Mouse (Mus musculus): ENCODE measurements around the gene Clptm1. TPM values are rescaled to one million over a fixed set of nuclear protein-coding genes. Genes with fewer than 3 reads are reported as not detected.

Gene Clptm1
- total and polyA plus RNA-seq, 2 experiments from 2014 or later = 71.5 to 97.9 TPM

GRCm38 (mm10) chr7:19695213-19695594, 30.4 kb upstream of the Clptm1 start:
- Histone ChIP-seq H3K9me3 (replicated peaks; ENCODE audit: control insufficient read depth, low read length) (no peaks in the 10 kb centered on the region), H3K4me3 (ENCODE audit: low read depth, low read length) (no peak overlapping the region), H3K4me2 (ENCODE audit: low read depth, low read length) (no peak overlapping the region), H3K9ac (replicated peaks; ENCODE audit: low read depth, low read length) (no peak overlapping the region), H3K36me3 (replicated peaks; ENCODE audit: control insufficient read depth, insufficient read depth, low read length) (peaks cover 6% of the 10 kb centered on the region; the same call in 1 of the 2 replicates), H3K27me3 (ENCODE audit: control insufficient read depth, insufficient read depth, low read length) (no peaks in the 10 kb centered on the region), H3K4me1 (ENCODE audit: control insufficient read depth, insufficient read depth) (peaks cover 41% of the 10 kb centered on the region), H3K27ac (ENCODE audit: low read depth) (peak overlapping the region; percentile 63)
- TF ChIP-seq EP300 (IDR thresholded peaks at IDR 0.05; ENCODE audit: low read depth) = no peak
- DNase-seq (ENCODE audit: low spot score) = no peak
- 16% methylated on average over 8 of the region's 8 CpGs for WGBS
- no peak for ATAC-seq (ENCODE audit: insufficient read depth, low read depth)

DNA sequence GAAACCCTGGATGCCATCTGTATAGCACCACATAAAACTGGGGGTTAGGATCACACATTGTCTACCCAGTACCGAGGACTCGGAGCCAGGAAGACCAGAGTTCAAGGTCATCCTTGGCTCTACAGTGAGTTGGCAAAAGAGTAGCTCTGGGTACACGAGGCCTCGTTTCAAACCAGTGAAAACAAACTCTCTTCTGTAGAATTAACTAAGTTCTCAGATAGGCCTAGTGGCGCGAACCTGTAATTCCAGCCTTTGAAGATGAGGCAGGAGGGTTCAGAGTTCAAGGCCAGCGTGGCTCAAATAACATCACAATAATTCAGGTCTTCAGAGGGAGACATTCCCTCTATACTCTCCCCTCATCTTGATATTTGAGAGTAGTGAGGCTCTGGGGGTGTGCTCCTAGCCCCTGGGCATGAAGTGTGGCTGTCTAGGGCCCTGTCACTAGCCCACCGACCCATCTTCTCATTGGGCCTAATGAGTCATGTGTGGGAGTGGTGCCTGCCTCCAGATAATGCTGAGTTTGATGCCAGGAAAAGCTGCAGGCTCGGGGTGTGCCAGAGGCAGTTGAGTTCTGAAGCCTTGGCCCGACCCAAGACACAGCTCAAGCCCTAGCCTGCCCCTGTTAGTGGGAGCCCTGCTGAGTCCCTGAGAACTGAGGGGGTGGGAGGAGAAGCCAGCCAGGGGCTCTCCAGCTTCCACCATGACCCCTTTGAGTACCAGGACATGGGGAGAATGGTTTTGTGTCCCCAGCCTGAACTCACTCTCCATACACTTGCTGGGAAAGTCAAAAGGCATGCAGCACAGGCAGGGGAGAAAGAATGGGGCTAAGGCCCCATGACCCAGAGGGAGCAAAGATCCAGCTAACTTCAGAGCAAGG, 29.7 kb upstream of the Clptm1 start:
- no peak overlapping the region for H3K4me3 ChIP-seq (ENCODE audit: low read depth, low read length)
- WGBS = 64% methylated on average over 10 of the region's 10 CpGs
- DNase-seq (ENCODE audit: low spot score) = no peak

DNA sequence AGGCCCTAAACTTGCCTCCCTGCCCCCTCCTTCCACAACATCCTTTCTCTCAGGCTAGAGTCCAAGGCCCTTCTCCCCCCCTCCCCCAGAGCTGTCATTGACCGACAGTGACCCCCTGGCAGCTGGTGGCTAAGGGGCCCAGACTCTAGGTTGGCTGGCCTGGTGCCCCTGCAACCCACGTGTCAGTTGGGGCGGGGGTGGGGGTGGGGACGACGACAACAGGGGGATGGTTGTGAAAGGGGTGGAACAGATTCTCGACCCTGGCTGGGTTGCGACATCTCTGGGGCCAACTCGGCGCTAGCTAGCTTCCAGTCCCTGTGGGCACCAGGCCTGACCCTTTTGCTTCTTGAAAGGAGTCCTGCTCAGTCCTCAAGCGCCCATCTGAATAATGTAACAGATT, 28.6 kb upstream of the Clptm1 start:
- Histone ChIP-seq H3K27me3 (ENCODE audit: control insufficient read depth, insufficient read depth, low read length) (no peaks in the 10 kb centered on the region), H3K4me1 (ENCODE audit: control insufficient read depth, insufficient read depth) (peaks cover 24% of the 10 kb centered on the region), H3K9ac (replicated peaks; ENCODE audit: low read depth, low read length) (no peak overlapping the region; the same call in 1 of the 2 replicates), H3K9me3 (replicated peaks; ENCODE audit: control insufficient read depth, low read length) (no peaks in the 10 kb centered on the region), H3K36me3 (replicated peaks; ENCODE audit: control insufficient read depth, insufficient read depth, low read length) (peaks cover 6% of the 10 kb centered on the region; the same call in 1 of the 2 replicates), H3K4me3 (ENCODE audit: low read depth, low read length) (no peak overlapping the region), H3K4me2 (ENCODE audit: low read depth, low read length) (no peak overlapping the region), H3K27ac (ENCODE audit: low read depth) (peak overlapping the region; percentile 63)
- DNase-seq (ENCODE audit: low spot score) (peak; percentile 51), ATAC-seq (ENCODE audit: insufficient read depth, low read depth) (peak; percentile 58)
- 24% methylated on average over 10 of the region's 10 CpGs for WGBS
- TF ChIP-seq CTCF (IDR thresholded peaks at IDR 0.05; ENCODE audit: low read depth) (no peak), EP300 (IDR thresholded peaks at IDR 0.05; ENCODE audit: low read depth) (no peak)

More for the DNA sequence above, 29.7 kb upstream of the Clptm1 start:
- Histone ChIP-seq H3K36me3 (replicated peaks; ENCODE audit: control insufficient read depth, insufficient read depth, low read length) (peaks cover 6% of the 10 kb centered on the region; the same call in 1 of the 2 replicates), H3K9me3 (replicated peaks; ENCODE audit: control insufficient read depth, low read length) (no peaks in the 10 kb centered on the region), H3K27ac (ENCODE audit: low read depth) (peak overlapping the region; percentile 63), H3K4me2 (ENCODE audit: low read depth, low read length) (no peak overlapping the region), H3K27me3 (ENCODE audit: control insufficient read depth, insufficient read depth, low read length) (no peaks in the 10 kb centered on the region), H3K4me1 (ENCODE audit: control insufficient read depth, insufficient read depth) (peaks cover 36% of the 10 kb centered on the region), H3K9ac (replicated peaks; ENCODE audit: low read depth, low read length) (no peak overlapping the region)
- TF ChIP-seq CTCF (IDR thresholded peaks at IDR 0.05; ENCODE audit: low read depth) (no peak), EP300 (IDR thresholded peaks at IDR 0.05; ENCODE audit: low read depth) (no peak)
- no peak for ATAC-seq (ENCODE audit: insufficient read depth, low read depth)

DNA sequence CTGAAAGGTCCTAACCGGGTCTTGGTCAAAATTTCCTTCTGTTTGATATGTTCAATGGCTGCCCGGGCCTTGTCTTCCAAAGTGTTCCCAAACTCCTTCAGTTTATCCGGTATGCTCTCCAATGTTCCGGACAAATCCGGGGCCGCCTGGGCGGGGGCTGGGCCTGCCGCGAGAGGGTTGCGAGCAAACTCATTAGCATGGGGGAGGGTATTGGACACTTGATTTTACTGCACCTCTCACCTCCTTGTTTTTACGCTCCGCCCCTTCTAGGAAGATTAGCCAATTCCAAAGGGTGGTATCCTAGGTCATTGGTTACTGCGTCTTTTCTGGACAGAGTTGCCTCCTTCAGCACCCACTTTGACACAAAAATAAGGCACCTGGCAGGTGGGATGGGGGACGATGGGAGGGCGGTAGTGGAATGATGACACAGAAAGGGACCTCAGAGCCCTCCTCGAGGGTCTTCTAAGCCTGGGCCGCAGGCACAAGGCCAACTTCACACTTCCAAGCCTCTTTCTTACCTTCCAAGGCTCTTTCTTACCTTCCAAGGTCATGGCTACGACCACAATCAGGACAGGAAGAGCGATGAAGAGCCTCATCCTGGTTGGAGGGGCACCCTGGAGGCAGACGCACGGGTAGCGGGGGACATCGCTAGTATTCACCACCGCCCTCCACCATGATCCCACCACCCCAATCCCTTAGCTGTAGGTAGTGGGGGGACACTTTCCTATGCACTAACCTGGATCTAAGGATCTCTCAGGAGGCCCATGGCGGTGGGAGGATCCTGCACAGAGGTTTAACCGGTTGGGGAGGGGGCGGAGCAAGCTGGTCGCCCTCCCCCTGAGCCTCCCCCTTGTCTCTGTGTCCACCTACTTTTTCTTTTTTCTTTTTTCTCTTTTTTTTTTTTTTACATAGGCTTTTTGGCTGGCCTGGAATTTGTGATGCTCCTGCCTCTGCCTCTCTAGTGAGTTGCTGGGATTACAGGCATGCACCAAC, 27.3 kb upstream of the Clptm1 start, which contains the start of gene Apoc1:
Gene Apoc1, minus strand, starts transcription at position 788 of the 993 bp plus-strand sequence.
- Histone ChIP-seq H3K4me1 (ENCODE audit: control insufficient read depth, insufficient read depth) (peaks cover 18% of the 10 kb centered on the region), H3K4me2 (ENCODE audit: low read depth, low read length) (no peak within 1 kb of the TSS), H3K36me3 (replicated peaks; ENCODE audit: control insufficient read depth, insufficient read depth, low read length) (peaks cover 6% of the 10 kb centered on the region; the same call in 1 of the 2 replicates), H3K9me3 (replicated peaks; ENCODE audit: control insufficient read depth, low read length) (no peaks in the 10 kb centered on the region), H3K9ac (replicated peaks; ENCODE audit: low read depth, low read length) (no peak within 1 kb of the TSS; the same call in 1 of the 2 replicates), H3K4me3 (ENCODE audit: low read depth, low read length) (no peak within 1 kb of the TSS), H3K27ac (ENCODE audit: low read depth) (peak within 1 kb of the TSS; percentile 63), H3K27me3 (ENCODE audit: control insufficient read depth, insufficient read depth, low read length) (no peaks in the 10 kb centered on the region)
- TF ChIP-seq EP300 (IDR thresholded peaks at IDR 0.05; ENCODE audit: low read depth) (no peak), CTCF (IDR thresholded peaks at IDR 0.05; ENCODE audit: low read depth) (no peak)
- ATAC-seq (ENCODE audit: insufficient read depth, low read depth) = no peak
- 56% methylated on average over 28 of the region's 28 CpGs for WGBS
- DNase-seq (ENCODE audit: low spot score) = no peak

GRCm38 (mm10) chr7:19691434-19691833, 26.6 kb upstream of the Clptm1 start:
- DNase-seq (ENCODE audit: low spot score) (no peak), ATAC-seq (ENCODE audit: insufficient read depth, low read depth) (no peak)
- H3K4me1 ChIP-seq (ENCODE audit: control insufficient read depth, insufficient read depth) = peaks cover 18% of the 10 kb centered on the region
- no peaks in the 10 kb centered on the region for H3K9me3 ChIP-seq (replicated peaks; ENCODE audit: control insufficient read depth, low read length)
- H3K36me3 ChIP-seq (replicated peaks; ENCODE audit: control insufficient read depth, insufficient read depth, low read length) = peaks cover 2% of the 10 kb centered on the region; the same call in 1 of the 2 replicates
- WGBS = 71% methylated on average over 6 of the region's 6 CpGs
- H3K4me3 ChIP-seq (ENCODE audit: low read depth, low read length) = no peak overlapping the region
- H3K9ac ChIP-seq (replicated peaks; ENCODE audit: low read depth, low read length) = no peak overlapping the region
- no peak for TF ChIP-seq CTCF (IDR thresholded peaks at IDR 0.05; ENCODE audit: low read depth)
- no peak for TF ChIP-seq EP300 (IDR thresholded peaks at IDR 0.05; ENCODE audit: low read depth)
- H3K4me2 ChIP-seq (ENCODE audit: low read depth, low read length) = no peak overlapping the region
- H3K27me3 ChIP-seq (ENCODE audit: control insufficient read depth, insufficient read depth, low read length) = no peaks in the 10 kb centered on the region
- H3K27ac ChIP-seq (ENCODE audit: low read depth) = no peak overlapping the region
